Mouse (Mus musculus): ENCODE data around the gene Kifc5b. TPM values are rescaled to one million over a fixed set of nuclear protein-coding genes. Genes with fewer than 3 reads are reported as not detected.

Gene Kifc5b
- polyA plus RNA-seq, 1 experiment from 2014 or later = 9.0 TPM

- Histone ChIP-seq H3K36me3 (ENCODE audit: control insufficient read depth, insufficient read depth, low read length) (no peaks in the 10 kb centered on the region), H3K4me1 (replicated peaks; ENCODE audit: control insufficient read depth, insufficient read depth, low read length) (peaks cover 15% of the 10 kb centered on the region), H3K4me2 (ENCODE audit: low read depth, low read length) (peak overlapping the region; percentile 80), H3K9me3 (ENCODE audit: control insufficient read depth, low read length) (no peaks in the 10 kb centered on the region), H3K9ac (ENCODE audit: low read length) (peak overlapping the region; percentile 60), H3K27ac (ENCODE audit: low read length) (peak overlapping the region; percentile 54), H3K27me3 (ENCODE audit: control insufficient read depth, insufficient read depth, low read depth, low read length) (no peaks in the 10 kb centered on the region), H3K4me3 (ENCODE audit: low read length) (peak overlapping the region; percentile 45)
- peak; percentile 83 for ATAC-seq (ENCODE audit: low read depth)
- WGBS = 17% methylated on average over 25 of the region's 25 CpGs
These were observed 31.6 kb upstream of the Kifc5b start for GRCm38 (mm10) chr17:26884995-26885926.

- Histone ChIP-seq H3K4me2 (ENCODE audit: low read depth, low read length) (peak overlapping the region; percentile 80), H3K9me3 (ENCODE audit: control insufficient read depth, low read length) (no peaks in the 10 kb centered on the region), H3K4me1 (replicated peaks; ENCODE audit: control insufficient read depth, insufficient read depth, low read length) (peaks cover 15% of the 10 kb centered on the region), H3K27me3 (ENCODE audit: control insufficient read depth, insufficient read depth, low read depth, low read length) (no peaks in the 10 kb centered on the region), H3K9ac (ENCODE audit: low read length) (peak overlapping the region; percentile 46), H3K27ac (ENCODE audit: low read length) (no peak overlapping the region), H3K36me3 (ENCODE audit: control insufficient read depth, insufficient read depth, low read length) (no peaks in the 10 kb centered on the region), H3K4me3 (ENCODE audit: low read length) (peak overlapping the region; percentile 45)
- WGBS = 8% methylated on average over 30 of the region's 30 CpGs
- peak; percentile 87 for ATAC-seq (ENCODE audit: low read depth)
These were observed 30.7 kb upstream of the Kifc5b start for GRCm38 (mm10) chr17:26886047-26886749.

GRCm38 (mm10) chr17:26887926-26888325 is 29.0 kb upstream of the Kifc5b start:
- Histone ChIP-seq H3K9me3 (ENCODE audit: control insufficient read depth, low read length) (no peaks in the 10 kb centered on the region), H3K4me3 (ENCODE audit: low read length) (no peak overlapping the region), H3K27ac (ENCODE audit: low read length) (no peak overlapping the region), H3K36me3 (ENCODE audit: control insufficient read depth, insufficient read depth, low read length) (no peaks in the 10 kb centered on the region), H3K4me1 (replicated peaks; ENCODE audit: control insufficient read depth, insufficient read depth, low read length) (peaks cover 18% of the 10 kb centered on the region), H3K4me2 (ENCODE audit: low read depth, low read length) (no peak overlapping the region), H3K27me3 (ENCODE audit: control insufficient read depth, insufficient read depth, low read depth, low read length) (no peaks in the 10 kb centered on the region), H3K9ac (ENCODE audit: low read length) (no peak overlapping the region)
- 15% methylated on average over 3 of the region's 3 CpGs for WGBS
- no peak for ATAC-seq (ENCODE audit: low read depth)

GRCm38 (mm10) chr17:26892635-26893375 is 24.1 kb upstream of the Kifc5b start:
- 31% methylated on average over 16 of the region's 16 CpGs for WGBS
- no peaks in the 10 kb centered on the region for H3K36me3 ChIP-seq (ENCODE audit: control insufficient read depth, insufficient read depth, low read length)
- no peaks in the 10 kb centered on the region for H3K9me3 ChIP-seq (ENCODE audit: control insufficient read depth, low read length)
- no peaks in the 10 kb centered on the region for H3K27me3 ChIP-seq (ENCODE audit: control insufficient read depth, insufficient read depth, low read depth, low read length)
- peak overlapping the region; percentile 40 for H3K4me2 ChIP-seq (ENCODE audit: low read depth, low read length)
- peak; percentile 62 for ATAC-seq (ENCODE audit: low read depth)
- H3K4me1 ChIP-seq (replicated peaks; ENCODE audit: control insufficient read depth, insufficient read depth, low read length) = peaks cover 10% of the 10 kb centered on the region
- H3K27ac ChIP-seq (ENCODE audit: low read length) = peak overlapping the region; percentile 35; the same call in 1 of the 2 replicates
- H3K4me3 ChIP-seq (ENCODE audit: low read length) = peak overlapping the region; percentile 31
- peak overlapping the region; percentile 21 for H3K9ac ChIP-seq (ENCODE audit: low read length)

GRCm38 (mm10) chr17:26893492-26893891 is 23.4 kb upstream of the Kifc5b start:
- H3K36me3 ChIP-seq (ENCODE audit: control insufficient read depth, insufficient read depth, low read length) = no peaks in the 10 kb centered on the region
- H3K9ac ChIP-seq (ENCODE audit: low read length) = no peak overlapping the region
- peaks cover 10% of the 10 kb centered on the region for H3K4me1 ChIP-seq (replicated peaks; ENCODE audit: control insufficient read depth, insufficient read depth, low read length)
- no peak overlapping the region for H3K27ac ChIP-seq (ENCODE audit: low read length)
- ATAC-seq (ENCODE audit: low read depth) = no peak
- H3K9me3 ChIP-seq (ENCODE audit: control insufficient read depth, low read length) = no peaks in the 10 kb centered on the region
- no peaks in the 10 kb centered on the region for H3K27me3 ChIP-seq (ENCODE audit: control insufficient read depth, insufficient read depth, low read depth, low read length)
- WGBS = 54% methylated on average over 6 of the region's 6 CpGs
- no peak overlapping the region for H3K4me3 ChIP-seq (ENCODE audit: low read length)
- H3K4me2 ChIP-seq (ENCODE audit: low read depth, low read length) = no peak overlapping the region

GRCm38 (mm10) chr17:26894342-26894741 is 22.5 kb upstream of the Kifc5b start:
- H3K27me3 ChIP-seq (ENCODE audit: control insufficient read depth, insufficient read depth, low read depth, low read length) = no peaks in the 10 kb centered on the region
- peaks cover 10% of the 10 kb centered on the region for H3K4me1 ChIP-seq (replicated peaks; ENCODE audit: control insufficient read depth, insufficient read depth, low read length)
- 0 out of 2 replicates have a peak, but pooled peaks have one; percentile 15 for ATAC-seq (ENCODE audit: low read depth)
- no peak overlapping the region for H3K9ac ChIP-seq (ENCODE audit: low read length)
- no peak overlapping the region for H3K27ac ChIP-seq (ENCODE audit: low read length)
- WGBS = 70% methylated on average over 6 of the region's 6 CpGs
- H3K9me3 ChIP-seq (ENCODE audit: control insufficient read depth, low read length) = no peaks in the 10 kb centered on the region
- no peak overlapping the region for H3K4me2 ChIP-seq (ENCODE audit: low read depth, low read length)
- H3K36me3 ChIP-seq (ENCODE audit: control insufficient read depth, insufficient read depth, low read length) = no peaks in the 10 kb centered on the region
- no peak overlapping the region for H3K4me3 ChIP-seq (ENCODE audit: low read length)

- no peak for ATAC-seq (ENCODE audit: low read depth)
- 15% methylated on average over 10 of the region's 10 CpGs for WGBS
- no peak overlapping the region for H3K27ac ChIP-seq (ENCODE audit: low read length)
- no peaks in the 10 kb centered on the region for H3K9me3 ChIP-seq (ENCODE audit: control insufficient read depth, low read length)
- peaks cover 10% of the 10 kb centered on the region for H3K4me1 ChIP-seq (replicated peaks; ENCODE audit: control insufficient read depth, insufficient read depth, low read length)
- no peaks in the 10 kb centered on the region for H3K27me3 ChIP-seq (ENCODE audit: control insufficient read depth, insufficient read depth, low read depth, low read length)
- no peak overlapping the region for H3K4me2 ChIP-seq (ENCODE audit: low read depth, low read length)
- no peak overlapping the region for H3K4me3 ChIP-seq (ENCODE audit: low read length)
- H3K9ac ChIP-seq (ENCODE audit: low read length) = no peak overlapping the region
- H3K36me3 ChIP-seq (ENCODE audit: control insufficient read depth, insufficient read depth, low read length) = no peaks in the 10 kb centered on the region
These were observed 21.3 kb upstream of the Kifc5b start for GRCm38 (mm10) chr17:26895578-26895977.

GRCm38 (mm10) chr17:26900916-26901315 is 16.0 kb upstream of the Kifc5b start:
- H3K9me3 ChIP-seq (ENCODE audit: control insufficient read depth, low read length) = no peaks in the 10 kb centered on the region
- WGBS = 74% methylated on average over 6 of the region's 6 CpGs
- no peak overlapping the region for H3K9ac ChIP-seq (ENCODE audit: low read length)
- ATAC-seq (ENCODE audit: low read depth) = no peak
- no peaks in the 10 kb centered on the region for H3K36me3 ChIP-seq (ENCODE audit: control insufficient read depth, insufficient read depth, low read length)
- no peak overlapping the region for H3K27ac ChIP-seq (ENCODE audit: low read length)
- no peak overlapping the region for H3K4me3 ChIP-seq (ENCODE audit: low read length)
- no peaks in the 10 kb centered on the region for H3K4me1 ChIP-seq (replicated peaks; ENCODE audit: control insufficient read depth, insufficient read depth, low read length)
- no peak overlapping the region for H3K4me2 ChIP-seq (ENCODE audit: low read depth, low read length)
- H3K27me3 ChIP-seq (ENCODE audit: control insufficient read depth, insufficient read depth, low read depth, low read length) = no peaks in the 10 kb centered on the region

GRCm38 (mm10) chr17:26904320-26904719 is 12.6 kb upstream of the Kifc5b start:
- H3K9ac ChIP-seq (ENCODE audit: low read length) = no peak overlapping the region
- 53% methylated on average over 5 of the region's 5 CpGs for WGBS
- no peaks in the 10 kb centered on the region; the same call in 1 of the 2 replicates for H3K9me3 ChIP-seq (ENCODE audit: control insufficient read depth, low read length)
- no peak for ATAC-seq (ENCODE audit: low read depth)
- no peak overlapping the region for H3K4me2 ChIP-seq (ENCODE audit: low read depth, low read length)
- H3K4me1 ChIP-seq (replicated peaks; ENCODE audit: control insufficient read depth, insufficient read depth, low read length) = no peaks in the 10 kb centered on the region
- H3K27ac ChIP-seq (ENCODE audit: low read length) = no peak overlapping the region
- no peak overlapping the region for H3K4me3 ChIP-seq (ENCODE audit: low read length)
- no peaks in the 10 kb centered on the region for H3K27me3 ChIP-seq (ENCODE audit: control insufficient read depth, insufficient read depth, low read depth, low read length)
- H3K36me3 ChIP-seq (ENCODE audit: control insufficient read depth, insufficient read depth, low read length) = no peaks in the 10 kb centered on the region

Data from lung, embryonic 16.5 days (tissue).